Mouse (Mus musculus): ENCODE data around the gene Fam19a3. TPM values are rescaled to one million over a fixed set of nuclear protein-coding genes. Genes with fewer than 3 reads are reported as not detected.
"Not testable (repeated sequence)": the region's sequence is repeated elsewhere in the genome, so short reads cannot be mapped to it uniquely, and the experiment has no call there.

Gene Fam19a3
- polyA plus RNA-seq, 1 experiment, result 0.34 TPM

- no peak overlapping the region for H3K4me3 ChIP-seq (replicated peaks; ENCODE audit: extremely low read depth, low read depth, low read length)
- WGBS, result 62% methylated on average over 3 of the region's 3 CpGs
These were observed 10.7 kb downstream of the Fam19a3 start for GRCm38 (mm10) chr3:104770918-104771317.

GRCm38 (mm10) chr3:104770035-104770434 lies 11.6 kb downstream of the Fam19a3 start:
- H3K4me3 ChIP-seq (replicated peaks; ENCODE audit: extremely low read depth, low read depth, low read length), result no peak overlapping the region
- WGBS, result 62% methylated on average over 10 of the region's 10 CpGs
- DNase-seq, result peak; percentile 60
- TF ChIP-seq CTCF (IDR thresholded peaks at IDR 0.05; ENCODE audit: insufficient read depth, low read length) (peak; percentile 70), POLR2A (IDR thresholded peaks at IDR 0.05; ENCODE audit: borderline replicate concordance, extremely low read depth, low read depth, low read length) (no peak)
- H3K4me1 ChIP-seq (ENCODE audit: control insufficient read depth, insufficient read depth, low read length), result no peaks in the 10 kb centered on the region

More at GRCm38 (mm10) chr3:104770918-104771317, 10.7 kb downstream of the Fam19a3 start:
- DNase-seq, result no peak
- TF ChIP-seq CTCF (IDR thresholded peaks at IDR 0.05; ENCODE audit: insufficient read depth, low read length) (no peak), POLR2A (IDR thresholded peaks at IDR 0.05; ENCODE audit: borderline replicate concordance, extremely low read depth, low read depth, low read length) (no peak)
- no peaks in the 10 kb centered on the region for H3K4me1 ChIP-seq (ENCODE audit: control insufficient read depth, insufficient read depth, low read length)

GRCm38 (mm10) chr3:104769135-104769534 lies 12.5 kb downstream of the Fam19a3 start:
- DNase-seq, result no peak
- Histone ChIP-seq H3K4me3 (replicated peaks; ENCODE audit: extremely low read depth, low read depth, low read length) (no peak overlapping the region), H3K4me1 (ENCODE audit: control insufficient read depth, insufficient read depth, low read length) (no peaks in the 10 kb centered on the region)
- 66% methylated on average over 3 of the region's 3 CpGs for WGBS
- TF ChIP-seq POLR2A (IDR thresholded peaks at IDR 0.05; ENCODE audit: borderline replicate concordance, extremely low read depth, low read depth, low read length) (no peak), CTCF (IDR thresholded peaks at IDR 0.05; ENCODE audit: insufficient read depth, low read length) (no peak)

- no peak for DNase-seq
- H3K4me3 ChIP-seq (replicated peaks; ENCODE audit: extremely low read depth, low read depth, low read length), result no peak overlapping the region
- no peak for TF ChIP-seq CTCF (IDR thresholded peaks at IDR 0.05; ENCODE audit: insufficient read depth, low read length)
- TF ChIP-seq POLR2A (IDR thresholded peaks at IDR 0.05; ENCODE audit: borderline replicate concordance, extremely low read depth, low read depth, low read length), result no peak
- no peaks in the 10 kb centered on the region for H3K4me1 ChIP-seq (ENCODE audit: control insufficient read depth, insufficient read depth, low read length)
- WGBS, result 60% methylated on average over 4 of the region's 4 CpGs
These were observed 13.9 kb downstream of the Fam19a3 start for GRCm38 (mm10) chr3:104767716-104768115.

- H3K4me1 ChIP-seq (ENCODE audit: control insufficient read depth, insufficient read depth, low read length), result no peaks in the 10 kb centered on the region
- no peak for DNase-seq
- H3K4me3 ChIP-seq (replicated peaks; ENCODE audit: extremely low read depth, low read depth, low read length), result no peak overlapping the region
- WGBS, result 52% methylated on average over 2 of the region's 2 CpGs
- TF ChIP-seq POLR2A (IDR thresholded peaks at IDR 0.05; ENCODE audit: borderline replicate concordance, extremely low read depth, low read depth, low read length) (no peak), CTCF (IDR thresholded peaks at IDR 0.05; ENCODE audit: insufficient read depth, low read length) (no peak)
These were observed 14.5 kb downstream of the Fam19a3 start for GRCm38 (mm10) chr3:104767141-104767540.

GRCm38 (mm10) chr3:104765021-104765420 lies 16.6 kb downstream of the Fam19a3 start:
- no peak for DNase-seq
- WGBS, result 13% methylated on average over 4 of the region's 4 CpGs
- H3K4me3 ChIP-seq (replicated peaks; ENCODE audit: extremely low read depth, low read depth, low read length), result no peak overlapping the region
- TF ChIP-seq POLR2A (IDR thresholded peaks at IDR 0.05; ENCODE audit: borderline replicate concordance, extremely low read depth, low read depth, low read length) (no peak), CTCF (IDR thresholded peaks at IDR 0.05; ENCODE audit: insufficient read depth, low read length) (peak; percentile 30; the same call in 1 of the 2 replicates)
- no peaks in the 10 kb centered on the region for H3K4me1 ChIP-seq (ENCODE audit: control insufficient read depth, insufficient read depth, low read length)

GRCm38 (mm10) chr3:104762103-104762863 lies 19.4 kb downstream of the Fam19a3 start:
- 31% methylated on average over 20 of the region's 20 CpGs for WGBS
- H3K4me1 ChIP-seq (ENCODE audit: control insufficient read depth, insufficient read depth, low read length); H3K4me3 ChIP-seq (replicated peaks; ENCODE audit: extremely low read depth, low read depth, low read length); DNase-seq: not testable (repeated sequence)

GRCm38 (mm10) chr3:104758869-104759268 lies 22.8 kb downstream of the Fam19a3 start:
- DNase-seq, result no peak
- Histone ChIP-seq H3K4me3 (replicated peaks; ENCODE audit: extremely low read depth, low read depth, low read length) (no peak overlapping the region), H3K4me1 (ENCODE audit: control insufficient read depth, insufficient read depth, low read length) (no peaks in the 10 kb centered on the region)
- WGBS, result 30% methylated on average over 5 of the region's 5 CpGs
- TF ChIP-seq POLR2A (IDR thresholded peaks at IDR 0.05; ENCODE audit: borderline replicate concordance, extremely low read depth, low read depth, low read length) (no peak), CTCF (IDR thresholded peaks at IDR 0.05; ENCODE audit: insufficient read depth, low read length) (no peak)

GRCm38 (mm10) chr3:104758406-104758805 lies 23.2 kb downstream of the Fam19a3 start:
- Histone ChIP-seq H3K4me1 (ENCODE audit: control insufficient read depth, insufficient read depth, low read length) (no peaks in the 10 kb centered on the region), H3K4me3 (replicated peaks; ENCODE audit: extremely low read depth, low read depth, low read length) (peak overlapping the region; percentile 28)
- peak; percentile 60 for DNase-seq
- 3% methylated on average over 27 of the region's 27 CpGs for WGBS
- TF ChIP-seq POLR2A (IDR thresholded peaks at IDR 0.05; ENCODE audit: borderline replicate concordance, extremely low read depth, low read depth, low read length) (no peak), CTCF (IDR thresholded peaks at IDR 0.05; ENCODE audit: insufficient read depth, low read length) (peak; percentile 67)

- peak; percentile 18 for DNase-seq
These were observed 28.8 kb downstream of the Fam19a3 start for GRCm38 (mm10) chr3:104752845-104753244.

More at GRCm38 (mm10) chr3:104752845-104753244, 28.8 kb downstream of the Fam19a3 start:
- H3K4me1 ChIP-seq (ENCODE audit: control insufficient read depth, insufficient read depth, low read length); H3K4me3 ChIP-seq (replicated peaks; ENCODE audit: extremely low read depth, low read depth, low read length): not testable (repeated sequence)
- WGBS, result 20% methylated on average over 21 of the region's 25 CpGs
- TF ChIP-seq CTCF (IDR thresholded peaks at IDR 0.05; ENCODE audit: insufficient read depth, low read length), result peak; percentile 30; the same call in 1 of the 2 replicates

All from lung, adult 2 months (tissue).